Mouse (Mus musculus) lung, postnatal 0 days (tissue): ENCODE data around the gene Gzmm.

Experiments
- CTCF ChIP-seq: IDR thresholded peaks from 2 replicates; pipeline ENCODE4 v1.5.1; 2016; ENCODE audit warnings: antibody characterized with exemption, mild to moderate bottlenecking
- EP300 ChIP-seq: IDR thresholded peaks from 2 replicates; pipeline ENCODE4 v1.6.1; 2016; ENCODE audit warnings: antibody characterized with exemption, mild to moderate bottlenecking, control low read depth

DNA sequence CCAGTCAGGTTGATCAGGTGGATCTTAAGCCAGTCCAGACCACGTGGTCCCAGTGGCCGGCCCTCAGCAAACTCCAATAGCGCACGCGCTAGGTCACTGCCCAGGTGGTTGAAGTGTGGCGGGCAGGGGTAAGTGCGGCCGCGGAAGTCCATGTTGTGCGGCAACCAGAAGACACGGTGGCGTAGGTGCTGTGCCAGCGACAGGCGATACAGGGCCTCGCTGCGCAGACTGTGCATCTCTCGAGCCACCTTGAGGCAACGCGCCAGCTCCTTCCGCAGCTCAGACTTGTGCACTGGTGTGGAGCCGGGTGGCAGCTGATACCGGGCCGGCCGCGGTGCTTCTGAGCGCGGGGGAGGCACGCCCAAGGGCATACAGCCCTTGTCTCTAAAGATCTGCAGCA lies 50.4 kb downstream of the Gzmm start:
- no peak for TF ChIP-seq CTCF
- no peak for TF ChIP-seq EP300
